Mouse (Mus musculus) thymus, postnatal 36 days (tissue): ENCODE measurements around the gene Olfr312.

Experiments used
- DNase-seq, 2 experiments: peaks; one replicate each; pipeline ENCODE4 v3.0.0; 2022; ENCODE audit warnings: mixed read lengths in 2 of 2

Olfr312 gene

GRCm38 (mm10) chr11:58867039-58867953 lies 38.3 kb downstream of the Olfr312 start, which contains the start of gene 2810021J22Rik:
2810021J22Rik (plus strand) TSS chr11:58867216.
- DNase-seq = peak; percentile 90 to 92

- no peak for DNase-seq
Measured at GRCm38 (mm10) chr11:58867954-58868330, 38.9 kb downstream of the Olfr312 start.

- DNase-seq = no peak
Measured at GRCm38 (mm10) chr11:58870961-58871360, 41.9 kb downstream of the Olfr312 start.

GRCm38 (mm10) chr11:58883756-58884155 lies 54.7 kb downstream of the Olfr312 start:
- DNase-seq = peak; percentile 82 to 91
